Mouse (Mus musculus): ENCODE data around the gene Col5a2.

The Col5a2 gene

DNA sequence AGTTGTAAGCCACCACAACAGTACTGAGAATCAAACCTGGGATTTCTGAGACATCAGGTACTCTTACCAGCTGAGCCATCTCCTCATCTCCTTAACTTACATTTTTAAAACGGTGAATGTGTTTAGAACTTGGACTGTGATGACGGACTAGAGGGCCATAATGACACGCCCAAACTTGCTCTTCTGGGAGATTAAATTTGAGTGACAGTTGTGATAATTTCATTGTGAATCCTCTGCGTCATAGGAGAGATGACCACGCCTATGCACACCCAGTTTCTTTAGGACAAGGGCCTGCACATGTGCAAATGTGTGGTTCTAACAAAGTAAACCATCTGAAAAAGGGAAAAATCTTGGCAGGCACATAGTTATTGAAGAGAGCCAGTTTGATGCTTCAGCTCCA is 79.2 kb downstream of the Col5a2 start:
- DNase-seq (ENCODE audit: low spot score): no peak

DNA sequence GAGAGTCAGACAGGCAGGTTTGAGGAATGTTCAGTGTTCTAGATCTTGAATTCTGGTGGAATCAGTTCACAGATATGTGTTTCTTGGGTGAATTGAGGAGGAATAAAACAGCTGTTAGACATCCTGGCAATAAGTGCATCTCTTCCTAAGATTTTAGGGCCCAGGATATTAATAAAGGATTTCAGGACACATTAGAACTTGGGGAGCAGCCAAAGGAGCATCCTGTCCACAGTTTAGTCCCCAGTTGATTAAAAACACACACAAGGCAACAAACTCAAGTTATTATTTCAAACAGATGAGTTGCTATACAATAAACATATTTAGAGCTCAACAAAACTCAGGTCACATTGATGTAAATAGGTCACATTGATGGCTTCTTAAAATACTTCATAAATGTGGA is 82.5 kb downstream of the Col5a2 start:
- no peak for DNase-seq (ENCODE audit: low spot score)

- no peak for DNase-seq (ENCODE audit: low spot score)
Measured at GRCm38 (mm10) chr1:45419858-45420257, 83.2 kb downstream of the Col5a2 start.

- peak; percentile 15 for DNase-seq (ENCODE audit: low spot score)
Measured at GRCm38 (mm10) chr1:45381866-45382265, 121.2 kb downstream of the Col5a2 start.

DNA sequence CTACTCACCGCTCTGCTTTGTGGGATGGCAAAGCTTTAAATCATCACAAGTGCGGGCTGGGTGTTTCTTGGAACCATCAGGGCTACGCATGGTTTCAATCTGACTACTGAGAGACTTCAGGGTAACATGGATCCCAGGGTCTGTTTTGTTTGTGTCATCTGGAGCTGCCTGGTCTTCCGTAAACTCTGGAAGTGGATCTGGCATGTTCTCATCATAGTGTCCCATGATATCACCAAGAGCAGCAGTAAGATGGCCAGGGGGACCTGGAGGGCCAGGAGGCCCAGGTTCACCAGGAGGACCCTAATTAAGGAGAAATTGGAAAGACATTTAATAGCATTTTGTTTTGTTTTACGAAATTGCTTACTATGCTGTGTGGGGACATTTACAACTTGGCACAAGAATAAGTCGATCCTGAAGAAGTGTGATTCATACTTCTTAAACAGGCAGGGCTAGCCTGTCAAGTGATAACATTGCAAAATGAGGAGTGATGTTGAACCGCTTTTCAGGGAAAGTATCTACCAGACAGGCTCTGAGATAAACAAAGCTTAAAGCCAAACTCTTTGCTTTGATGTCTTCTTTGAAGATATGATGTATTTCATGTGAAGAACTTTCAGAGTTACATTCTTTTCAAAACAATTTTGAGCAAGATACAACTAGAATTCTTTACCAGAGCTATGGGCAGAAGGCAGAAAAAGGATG is 122.9 kb downstream of the Col5a2 start:
- peak; percentile 60 for DNase-seq (ENCODE audit: low spot score)

DNA sequence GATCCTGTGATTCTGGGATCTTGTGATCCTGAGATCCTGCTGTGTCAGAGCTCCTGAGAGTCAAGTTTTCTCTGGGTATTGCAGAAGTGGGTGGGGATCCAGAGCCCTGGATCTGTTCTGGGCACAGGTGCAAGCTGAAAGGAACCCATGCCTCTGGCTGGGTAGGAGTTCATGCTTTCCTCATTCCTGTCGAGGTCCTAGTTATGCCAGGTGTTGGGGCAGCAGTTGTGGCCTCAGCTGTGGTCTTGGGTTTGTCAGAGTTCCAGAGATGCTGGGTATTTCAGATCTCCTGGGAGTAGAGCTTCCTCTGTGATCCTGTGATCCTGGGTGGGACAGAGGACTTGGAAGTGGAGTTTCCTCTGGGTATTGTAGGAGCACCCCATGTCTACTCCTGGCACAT is 137.7 kb downstream of the Col5a2 start:
- DNase-seq (ENCODE audit: low spot score): no peak

DNA sequence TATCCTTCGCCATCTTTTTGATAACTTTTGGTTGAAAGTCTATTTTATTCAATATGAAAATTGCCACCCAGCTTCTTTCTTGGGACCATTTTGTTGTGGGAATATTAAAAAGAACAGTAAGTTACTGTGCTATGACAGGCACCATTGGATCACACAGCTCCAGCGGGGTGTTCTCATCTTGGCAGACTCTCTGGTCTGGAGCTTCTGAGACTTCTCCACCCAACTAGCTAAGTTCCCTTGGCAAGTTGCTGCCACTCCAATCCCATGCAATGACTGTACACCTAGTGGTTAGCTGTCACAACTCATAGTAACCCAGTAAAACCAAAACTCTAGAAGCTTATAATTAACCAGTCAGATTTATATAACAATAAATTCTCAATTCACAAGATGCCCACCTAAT is 139.8 kb downstream of the Col5a2 start:
- DNase-seq (ENCODE audit: low spot score): no peak

GRCm38 (mm10) chr1:45359673-45360072 is 143.4 kb downstream of the Col5a2 start:
- DNase-seq (ENCODE audit: low spot score): no peak

DNA sequence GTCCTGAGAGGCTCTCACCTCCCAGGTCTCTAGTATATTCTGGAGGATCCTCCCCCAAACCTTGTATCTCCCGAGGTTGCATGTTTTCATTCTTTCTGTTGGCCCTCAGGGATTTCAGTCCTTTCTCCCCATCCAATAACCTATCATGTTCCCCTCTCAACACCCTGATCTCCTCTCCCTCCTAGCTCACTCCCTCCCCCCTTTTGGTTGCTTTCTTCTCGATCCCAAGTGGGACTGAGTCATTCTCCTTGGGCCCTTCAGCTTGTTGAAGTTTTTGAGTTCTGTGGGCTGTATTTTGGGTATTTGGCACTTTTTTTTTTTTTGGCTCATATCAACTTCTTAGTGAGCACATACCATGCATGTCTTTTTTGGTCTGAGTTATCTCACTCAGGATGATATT is 143.9 kb downstream of the Col5a2 start:
- DNase-seq (ENCODE audit: low spot score): peak; percentile 1

GRCm38 (mm10) chr1:45358020-45358419 is 145.1 kb downstream of the Col5a2 start:
- no peak for DNase-seq (ENCODE audit: low spot score)

DNA sequence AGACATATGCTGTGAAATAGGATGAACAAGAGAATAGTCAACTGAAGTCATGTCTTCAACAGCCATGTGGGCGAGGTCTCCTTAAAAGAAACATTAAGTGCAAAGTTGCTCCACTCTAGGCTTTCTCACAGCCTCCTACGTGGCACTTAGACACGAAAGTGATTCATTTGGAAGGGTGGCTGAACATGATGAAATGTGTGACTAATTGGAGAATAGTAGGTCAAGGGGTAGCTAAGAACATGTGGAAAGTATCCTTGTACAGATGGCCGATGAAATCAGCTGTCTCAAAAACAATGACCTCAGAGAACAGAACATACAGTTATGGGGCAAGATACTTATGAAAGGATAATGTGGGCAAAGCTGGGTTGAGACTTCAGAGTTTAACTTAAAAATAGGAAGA is 147.1 kb downstream of the Col5a2 start:
- DNase-seq (ENCODE audit: low spot score): peak; percentile 50

DNA sequence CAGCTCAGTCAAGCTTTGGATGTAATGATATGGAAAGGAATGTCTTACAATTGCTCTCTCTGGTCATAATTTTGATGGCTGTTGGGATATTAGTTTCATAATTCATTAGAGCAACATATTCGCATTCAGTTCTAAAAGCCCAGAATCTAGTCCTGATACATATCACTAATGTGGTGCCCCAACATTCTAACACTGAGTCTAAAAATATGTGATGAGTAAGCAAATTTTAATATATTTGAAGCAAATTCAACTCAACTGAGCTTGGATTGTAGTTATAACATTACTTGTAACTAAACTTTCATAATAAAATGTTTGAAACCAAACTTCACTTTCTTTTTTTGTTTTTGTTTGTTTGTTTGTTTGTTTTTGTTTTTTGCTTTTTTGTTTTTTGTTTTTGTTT is 173.9 kb downstream of the Col5a2 start:
- no peak for DNase-seq (ENCODE audit: low spot score)

Data from lung, postnatal 25 days (tissue).